Mouse (Mus musculus) adrenal gland, adult 18-20 months (tissue): Measurements from ENCODE around the gene Rapgef3. TPM values are rescaled to one million over a fixed set of nuclear protein-coding genes. Genes with fewer than 3 reads are reported as not detected.
A peak's percentile ranks its signal among the peaks of the same experiment; 100 is the strongest.

Experiments
- DNase-seq, 2 experiments: peaks; one replicate each; pipeline ENCODE4 v3.0.0; 2021 to 2022; ENCODE audit warnings: low spot score in 2 of 2
- long read RNA-seq, 2 experiments: library from polyadenylated mRNA; stranded (forward); transcript quantifications; one replicate each; pipeline ENCODE4 v2.0.0; 2021
- total RNA-seq, 2 experiments: library from RNA; stranded (reverse); gene quantifications; 1 replicate in 1 of 2; 2 replicates in 1 of 2; pipeline ENCODE4 v1.2.3; 2021

The Rapgef3 gene
- total RNA-seq, result 10 to 100 TPM; 13.2 to 25.2 TPM
- long read RNA-seq, experiment 1, full-length matches to known transcripts, result 15 of 27 reads
- long read RNA-seq, experiment 1, partial matches to known transcripts, result 3 of 27 reads
- long read RNA-seq, experiment 1, other reads (novel, unspliced or antisense), result 9 of 27 reads
- long read RNA-seq, experiment 2, full-length matches to known transcripts, result 20 of 27 reads
- long read RNA-seq, experiment 2, partial matches to known transcripts, result 4 of 27 reads
- long read RNA-seq, experiment 2, other reads (novel, unspliced or antisense), result 3 of 27 reads

DNA sequence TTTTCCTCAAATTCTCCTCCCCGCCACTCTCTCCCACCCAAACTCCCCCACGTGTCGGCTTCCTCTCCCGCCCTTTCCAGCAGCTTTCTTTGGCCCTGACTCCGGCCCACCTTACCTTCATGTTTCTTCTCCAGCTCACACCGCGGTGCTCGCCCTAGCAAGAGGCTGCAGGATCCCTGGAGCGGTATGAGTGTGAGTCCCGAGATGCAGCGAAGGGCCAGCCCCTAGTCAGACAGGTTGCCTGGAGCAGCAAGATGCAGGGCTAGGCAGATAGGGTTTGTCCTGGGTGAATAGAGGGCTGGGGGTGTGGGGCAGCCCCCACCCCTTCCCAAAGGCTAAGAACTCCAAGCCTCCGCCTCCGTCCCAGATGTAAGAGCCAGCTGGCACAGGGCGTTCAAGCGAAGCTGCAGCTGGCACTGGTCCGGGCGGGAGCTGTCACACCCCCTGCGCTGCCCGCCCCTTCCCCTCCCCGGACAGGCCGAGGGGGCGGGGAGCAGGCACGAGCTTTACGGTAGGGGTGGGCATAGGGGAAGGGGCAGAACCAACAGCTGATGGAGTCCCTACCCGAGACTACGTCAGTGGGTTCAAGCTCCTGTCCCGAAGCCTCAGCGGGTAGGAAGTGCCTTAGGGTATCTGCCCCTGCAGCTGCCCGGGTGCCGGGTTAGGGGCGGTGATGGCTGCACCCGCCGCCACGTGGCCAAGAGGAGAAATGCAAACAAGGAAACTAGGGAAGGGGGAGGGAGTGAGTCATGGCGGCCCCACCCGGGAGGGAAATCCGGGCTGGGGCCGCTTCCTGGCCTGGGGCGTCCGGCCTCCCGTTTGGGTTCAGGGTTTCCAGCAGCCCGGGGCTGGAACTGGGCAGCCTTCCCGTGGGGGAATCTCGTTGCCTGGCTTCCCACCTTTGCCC is at the start of gene Rapgef3:
Gene Rapgef3, minus strand, starts transcription at position 693 of the 907 bp plus-strand sequence.
- DNase-seq, result peak; percentile 78 to 82

DNA sequence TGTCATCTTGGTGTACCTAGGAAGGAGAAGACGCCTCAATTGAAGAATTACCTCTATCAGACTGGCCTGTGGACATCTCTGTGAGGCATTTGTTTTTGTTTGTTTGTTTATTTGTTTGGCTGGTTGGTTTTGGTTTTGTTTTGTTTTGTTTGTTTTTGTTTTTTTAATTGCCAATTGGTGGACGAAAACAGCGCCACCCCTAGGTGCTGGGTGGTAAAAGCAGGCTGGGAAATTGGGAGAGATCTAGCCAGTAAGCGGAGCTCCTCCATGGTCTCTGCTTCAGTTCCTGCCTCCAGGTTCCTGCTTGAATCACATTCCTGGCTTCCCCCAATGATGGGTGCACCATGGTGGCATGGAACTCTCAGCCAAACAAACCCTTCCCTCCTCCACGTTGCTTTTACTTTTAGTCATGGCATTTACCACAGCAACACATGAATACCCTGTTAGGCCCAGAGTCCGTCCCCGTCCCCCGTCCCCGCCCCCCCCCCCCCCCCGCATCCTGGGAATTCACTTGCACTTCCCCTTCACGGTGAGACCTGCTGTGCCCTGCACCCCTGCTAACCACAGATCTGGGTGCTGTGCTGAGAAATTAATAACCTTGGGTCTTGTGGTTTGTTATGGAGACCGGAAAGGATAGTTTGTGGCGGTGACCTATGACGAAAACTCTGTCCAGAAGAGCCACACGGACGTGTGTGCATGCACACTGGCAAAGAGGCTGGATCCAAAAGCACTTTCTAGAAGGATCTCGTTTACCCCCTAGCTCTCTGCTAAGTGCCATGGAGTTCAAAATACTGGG is 48.6 kb upstream of the Rapgef3 start:
- no peak for DNase-seq

DNA sequence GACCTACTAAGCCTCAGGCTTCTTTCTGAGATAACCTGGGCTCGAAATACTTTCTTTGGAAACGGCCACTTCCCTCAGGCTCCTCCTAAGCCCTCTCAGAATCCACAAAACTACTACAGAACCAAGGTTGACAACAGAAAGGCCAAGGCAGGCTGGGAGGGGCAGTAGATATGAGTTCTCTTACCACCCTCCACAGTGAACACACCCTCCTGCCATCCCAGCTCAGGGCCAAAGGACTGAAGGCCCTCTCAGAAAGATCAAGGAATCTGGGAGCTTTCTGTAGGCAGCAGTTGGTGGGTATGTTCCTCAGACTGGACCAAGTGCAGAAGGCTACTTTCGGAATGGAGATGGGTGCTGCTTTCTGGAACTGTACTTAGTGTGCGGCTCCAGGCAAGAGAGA is 47.5 kb upstream of the Rapgef3 start:
- DNase-seq, result no peak

DNA sequence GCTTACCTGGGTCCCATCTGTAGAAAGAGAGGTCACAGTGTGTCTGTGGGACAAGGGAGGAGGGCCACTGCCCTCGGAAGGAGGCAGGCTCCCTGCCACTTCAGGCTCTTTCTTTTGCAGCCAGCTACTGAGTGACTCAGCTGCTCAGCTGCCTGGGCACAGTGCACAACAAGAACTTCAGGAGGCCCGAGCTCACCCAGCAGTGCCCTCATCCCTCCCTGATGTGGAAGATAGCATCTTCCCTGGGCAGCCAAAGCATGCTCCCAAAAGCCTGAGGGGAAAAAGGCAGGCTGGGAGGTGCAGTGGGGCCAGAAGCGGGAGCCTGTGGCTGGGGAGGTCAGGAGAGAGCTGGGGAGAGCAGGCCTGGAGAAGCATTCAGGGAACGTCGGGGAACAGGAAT is 46.9 kb upstream of the Rapgef3 start:
- no peak for DNase-seq

DNA sequence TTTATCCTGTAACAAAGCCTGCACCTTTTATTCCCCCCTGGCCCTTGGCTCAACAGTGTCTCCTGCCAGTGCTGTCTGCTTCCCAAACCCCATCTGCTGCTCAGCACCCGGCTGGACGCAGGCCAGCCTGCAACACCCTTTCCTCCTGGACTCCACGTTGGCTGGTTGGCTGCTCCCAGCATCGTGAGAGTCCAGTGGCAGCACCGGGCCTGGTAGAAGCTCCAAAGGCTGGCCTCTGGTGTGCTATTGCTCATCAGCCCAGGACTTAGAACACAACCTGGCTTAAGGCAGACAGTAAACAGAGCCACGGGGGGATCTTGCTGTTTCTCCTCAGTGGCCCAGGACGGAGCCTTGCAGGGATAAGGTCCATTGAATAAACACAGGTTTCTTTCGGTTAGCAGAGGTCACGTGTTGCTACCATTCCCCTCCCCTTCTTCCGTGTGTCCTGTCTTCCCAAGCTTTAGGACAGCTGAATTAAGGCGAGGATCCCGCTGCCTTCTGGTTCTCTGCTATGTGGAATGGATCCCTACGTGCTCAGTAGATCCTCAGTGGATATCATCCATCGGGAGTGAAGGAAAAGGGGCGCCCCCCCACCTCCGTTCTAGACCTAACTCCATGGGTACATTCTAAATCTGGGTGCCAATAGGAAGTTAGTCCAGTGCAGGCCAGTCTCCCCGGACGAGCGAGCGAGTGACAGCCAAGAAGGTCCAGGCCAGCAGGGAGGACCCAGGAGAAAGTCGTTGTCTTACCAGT is 45.9 kb upstream of the Rapgef3 start:
- DNase-seq, result peak; percentile 37 to 40

DNA sequence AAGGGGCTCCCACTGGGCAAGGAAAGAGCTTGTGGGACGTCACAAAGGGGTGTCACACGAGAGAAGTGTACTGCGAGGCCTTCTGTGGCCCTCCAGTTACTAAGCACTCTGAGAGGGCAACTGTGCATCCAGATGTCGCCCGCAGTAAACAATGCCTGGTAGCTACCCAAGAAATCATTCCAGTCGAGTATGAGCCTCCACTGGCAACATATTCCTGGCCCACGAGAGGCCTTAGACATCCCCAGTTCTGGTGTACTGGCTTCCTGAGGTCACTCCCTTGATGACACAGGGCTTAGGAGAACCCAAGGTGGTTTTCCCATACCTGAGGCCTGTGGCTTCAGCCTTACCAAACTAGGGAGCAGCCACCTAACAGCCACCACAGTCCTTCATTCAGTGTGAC is 45.1 kb upstream of the Rapgef3 start:
- no peak for DNase-seq

DNA sequence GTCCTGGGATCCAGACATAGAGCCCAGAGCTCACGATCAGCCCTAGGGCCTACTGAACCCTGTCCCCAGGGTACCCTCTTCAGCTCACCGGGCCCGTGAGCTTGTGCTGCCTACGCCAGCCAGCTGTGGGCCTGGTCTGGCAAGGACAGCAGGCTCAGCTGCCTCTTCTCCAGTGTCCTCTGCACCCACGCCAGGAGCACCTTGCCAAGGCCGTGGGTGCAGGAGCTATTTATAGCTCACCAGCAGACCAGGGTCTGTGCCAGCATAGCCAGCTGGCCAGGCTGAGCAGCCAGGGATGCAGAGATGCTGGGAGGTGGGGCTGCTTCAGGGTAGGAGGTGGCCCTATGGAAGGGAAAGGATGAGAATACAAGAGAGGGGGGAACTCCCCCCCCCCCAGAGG is 44.4 kb upstream of the Rapgef3 start:
- peak in 1 of 2 experiments; percentile 56 for DNase-seq

DNA sequence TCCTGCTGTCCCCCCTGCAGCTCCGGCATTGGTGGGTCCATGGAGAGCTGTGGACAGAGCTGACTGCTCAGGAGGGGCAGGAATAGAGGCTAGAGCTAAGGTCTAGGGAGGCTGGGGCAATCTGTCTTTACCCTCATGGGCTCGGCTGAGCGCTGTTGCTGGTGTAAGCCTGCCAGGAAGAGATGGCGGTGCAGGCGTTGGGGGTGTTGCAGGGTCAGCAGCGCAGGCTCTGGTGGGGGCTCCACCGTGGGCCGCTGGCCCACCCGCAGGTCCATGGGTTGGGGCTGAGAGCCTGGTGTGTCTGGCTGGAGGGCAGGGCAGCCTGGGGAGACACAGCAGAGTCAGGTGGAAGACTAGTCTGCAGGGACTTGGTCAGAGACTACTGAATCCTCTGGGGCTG is 43.5 kb upstream of the Rapgef3 start:
- DNase-seq, result peak in 1 of 2 experiments; percentile 16

DNA sequence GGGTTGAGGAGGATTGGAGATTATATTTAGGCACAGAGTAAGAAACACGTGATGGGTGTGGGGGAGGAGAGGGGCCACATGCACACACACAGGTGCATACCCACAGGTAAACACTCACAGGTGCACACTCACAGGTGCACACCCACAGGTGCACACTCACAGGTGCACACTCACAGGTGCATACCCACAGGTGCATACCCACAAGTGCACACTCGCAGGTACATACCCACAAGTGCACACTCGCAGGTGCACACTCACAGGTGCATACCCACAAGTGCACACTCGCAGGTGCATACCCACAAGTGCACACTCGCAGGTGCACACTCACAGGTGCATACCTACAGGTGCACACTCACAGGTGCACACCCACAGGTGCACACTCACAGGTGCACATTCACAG is 42.6 kb upstream of the Rapgef3 start:
- no peak for DNase-seq

DNA sequence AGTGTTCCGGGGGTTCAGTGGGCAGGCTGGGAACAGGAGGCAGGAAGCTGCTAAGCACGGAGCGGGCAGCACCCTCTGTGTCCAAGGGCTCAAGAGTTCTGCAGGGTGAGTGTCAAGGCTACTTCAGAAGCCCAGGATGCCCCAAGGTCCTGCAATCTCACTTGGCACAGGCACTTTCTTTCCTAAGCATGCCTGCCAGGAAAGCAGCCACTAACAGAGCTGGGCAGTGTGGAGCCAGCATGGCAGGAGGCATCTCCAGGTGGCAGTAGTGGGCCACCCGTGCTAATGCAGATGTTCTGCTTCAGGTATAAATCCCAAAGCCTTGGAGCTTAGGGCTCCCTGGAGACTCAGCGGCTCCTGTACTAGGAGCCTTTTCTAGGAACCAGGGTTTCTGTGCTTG is 42.2 kb upstream of the Rapgef3 start:
- DNase-seq, result peak in 1 of 2 experiments; percentile 51

DNA sequence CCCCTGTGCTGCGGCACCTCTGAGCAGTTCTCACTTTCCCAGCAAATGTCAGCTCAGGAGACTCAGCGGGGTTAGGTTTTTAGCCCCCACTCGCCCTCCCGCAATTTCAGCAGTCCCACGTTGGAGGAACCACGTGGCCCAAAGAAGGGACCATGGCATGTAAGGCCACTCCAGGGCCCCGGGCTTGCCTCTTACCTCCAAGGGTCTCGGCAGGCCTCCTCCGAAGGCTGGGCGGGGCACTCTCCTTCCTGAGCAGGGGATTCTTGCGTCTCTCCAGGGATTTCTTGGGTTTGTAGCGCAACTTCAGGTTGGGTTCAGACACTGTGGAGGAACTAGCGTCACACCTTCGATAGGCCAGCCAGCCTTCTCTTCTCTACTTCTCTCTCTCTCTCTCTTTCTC is 41.4 kb upstream of the Rapgef3 start:
- DNase-seq, result peak in 1 of 2 experiments; percentile 12

DNA sequence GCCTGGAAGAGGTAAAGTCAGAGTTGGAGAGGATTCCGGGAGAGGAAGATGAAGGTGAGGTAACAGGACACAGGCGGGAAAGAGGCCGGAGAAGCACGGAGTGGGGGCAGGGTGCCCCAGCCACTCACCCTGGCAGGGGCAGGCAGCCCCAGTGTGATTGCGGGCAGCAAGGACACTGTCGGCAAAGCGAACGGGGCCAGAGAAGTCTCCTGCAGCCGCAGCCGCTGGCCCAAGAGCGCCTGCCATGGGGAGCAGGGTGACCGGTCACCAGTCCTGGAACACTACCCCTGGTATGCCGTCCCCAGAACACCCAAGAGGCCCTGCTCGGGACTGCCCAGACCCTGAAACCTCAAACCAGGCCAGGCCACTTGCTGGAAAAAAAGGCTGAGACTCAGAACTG is 40.8 kb upstream of the Rapgef3 start:
- DNase-seq, result no peak

DNA sequence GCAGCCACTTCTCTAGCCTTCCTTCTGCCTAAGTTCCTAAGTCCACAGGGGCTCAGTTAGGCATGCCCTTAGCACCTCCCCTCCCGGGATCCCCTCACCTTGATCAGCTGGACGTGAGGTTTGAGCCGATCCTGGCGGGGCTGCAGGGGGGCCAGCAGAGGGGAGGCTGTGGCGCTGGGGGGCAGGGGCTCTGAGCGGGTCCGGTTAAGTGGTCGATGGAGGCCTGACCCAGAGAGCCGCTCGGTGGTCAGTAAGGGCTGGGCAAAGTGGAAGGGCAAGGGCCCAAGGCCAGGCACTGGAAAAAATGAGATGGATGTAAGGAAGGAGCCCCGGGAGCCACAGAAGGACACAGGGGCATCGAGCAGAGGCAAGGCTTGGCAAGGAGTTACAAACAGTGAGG is 40.1 kb upstream of the Rapgef3 start:
- DNase-seq, result no peak

DNA sequence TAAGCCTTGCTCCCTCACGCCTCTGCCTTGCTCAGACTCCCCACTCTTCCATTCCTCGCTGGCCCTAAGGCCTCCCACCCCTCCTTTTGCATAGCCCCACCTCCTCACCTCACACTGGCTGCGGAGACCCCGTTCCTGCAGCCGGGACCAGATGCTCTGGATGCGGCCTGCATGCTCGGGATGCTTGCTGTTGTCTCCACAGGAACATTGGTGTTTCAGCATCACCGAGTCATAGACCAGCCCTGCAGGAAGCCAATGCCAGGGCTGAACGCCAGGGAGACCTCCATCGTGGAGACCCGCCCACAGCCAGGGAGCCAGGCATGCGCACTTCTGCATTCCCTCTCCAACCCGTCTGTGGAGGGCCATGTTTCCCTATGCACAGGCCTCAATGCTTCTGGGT is 34.8 kb upstream of the Rapgef3 start:
- no peak for DNase-seq

DNA sequence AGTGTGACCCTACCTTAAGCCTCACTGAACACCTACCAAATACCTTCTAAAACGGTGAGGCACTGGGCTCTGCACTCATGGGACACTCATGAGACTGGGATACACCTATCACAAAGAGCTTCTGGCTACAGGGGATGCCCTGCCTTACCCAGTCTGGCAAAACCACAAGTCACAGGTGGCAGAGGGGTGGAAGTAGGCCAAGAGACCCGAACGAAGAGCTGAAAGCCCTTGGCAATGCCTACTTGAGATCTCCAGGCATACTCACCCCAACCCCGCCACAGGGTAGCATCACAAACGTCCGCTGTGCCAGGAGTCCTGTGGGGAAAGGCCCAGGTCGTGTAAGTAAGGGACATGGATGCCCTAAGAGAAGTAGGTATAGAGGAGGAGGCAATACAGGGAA is 34.0 kb upstream of the Rapgef3 start:
- no peak for DNase-seq

DNA sequence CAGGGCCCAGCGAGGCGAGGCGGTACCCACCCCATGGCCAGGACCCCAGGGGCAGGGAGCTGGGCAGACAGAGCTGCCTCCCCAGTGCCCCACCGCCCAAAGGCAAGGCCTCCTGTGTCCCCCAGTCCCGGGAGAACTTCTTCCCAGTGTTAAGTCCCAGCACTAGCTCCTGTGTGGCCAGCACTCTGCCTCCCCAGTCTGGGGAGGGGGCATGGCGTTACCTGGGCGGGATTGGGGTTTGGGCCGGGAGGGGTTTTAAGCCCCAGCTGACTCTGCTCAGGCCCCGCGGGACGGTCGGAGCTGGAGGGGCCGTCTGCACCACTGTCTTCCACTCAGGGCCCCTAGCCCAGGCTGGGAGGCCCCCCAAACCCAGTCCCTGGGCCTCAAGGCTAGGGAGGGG is 33.1 kb upstream of the Rapgef3 start:
- DNase-seq, result no peak

DNA sequence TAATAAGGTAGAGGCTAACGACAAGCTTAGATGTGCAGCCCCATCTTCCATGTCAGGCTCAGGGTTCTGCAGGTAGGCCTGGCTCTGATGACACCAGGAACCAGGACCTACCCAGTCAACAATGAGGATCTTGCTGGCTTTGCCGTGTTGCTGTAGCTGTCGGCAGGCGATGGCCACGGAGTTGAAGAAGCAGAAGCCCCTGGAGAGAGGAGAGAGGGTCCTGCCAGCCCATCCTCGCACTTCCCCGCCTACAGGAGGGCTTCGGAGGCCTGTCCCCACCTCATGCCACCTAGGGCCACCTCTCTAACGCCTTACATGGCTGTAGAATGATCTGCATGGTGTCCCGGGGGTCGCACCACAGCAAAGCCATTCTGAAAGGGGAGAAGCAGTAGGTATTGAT is 31.7 kb upstream of the Rapgef3 start:
- DNase-seq, result no peak

DNA sequence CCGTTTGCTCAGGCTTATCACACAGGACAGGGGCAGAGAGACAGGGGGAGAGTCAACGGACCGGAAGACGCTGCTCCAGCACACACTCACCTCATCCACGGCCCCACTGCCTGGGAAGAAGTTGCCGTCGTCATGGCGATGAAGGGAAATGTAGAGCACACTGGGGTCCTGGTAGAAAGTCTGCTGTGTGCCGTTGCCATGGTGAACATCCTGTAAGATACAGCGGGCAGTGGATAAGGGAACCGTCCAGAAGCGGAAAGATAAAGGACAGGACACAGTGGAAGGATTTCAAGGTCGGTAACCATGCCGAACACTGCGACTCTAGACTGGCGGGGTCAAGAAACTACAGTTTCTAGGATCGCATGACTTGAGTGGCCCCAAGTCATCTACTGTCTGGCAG is 30.4 kb upstream of the Rapgef3 start:
- no peak for DNase-seq

DNA sequence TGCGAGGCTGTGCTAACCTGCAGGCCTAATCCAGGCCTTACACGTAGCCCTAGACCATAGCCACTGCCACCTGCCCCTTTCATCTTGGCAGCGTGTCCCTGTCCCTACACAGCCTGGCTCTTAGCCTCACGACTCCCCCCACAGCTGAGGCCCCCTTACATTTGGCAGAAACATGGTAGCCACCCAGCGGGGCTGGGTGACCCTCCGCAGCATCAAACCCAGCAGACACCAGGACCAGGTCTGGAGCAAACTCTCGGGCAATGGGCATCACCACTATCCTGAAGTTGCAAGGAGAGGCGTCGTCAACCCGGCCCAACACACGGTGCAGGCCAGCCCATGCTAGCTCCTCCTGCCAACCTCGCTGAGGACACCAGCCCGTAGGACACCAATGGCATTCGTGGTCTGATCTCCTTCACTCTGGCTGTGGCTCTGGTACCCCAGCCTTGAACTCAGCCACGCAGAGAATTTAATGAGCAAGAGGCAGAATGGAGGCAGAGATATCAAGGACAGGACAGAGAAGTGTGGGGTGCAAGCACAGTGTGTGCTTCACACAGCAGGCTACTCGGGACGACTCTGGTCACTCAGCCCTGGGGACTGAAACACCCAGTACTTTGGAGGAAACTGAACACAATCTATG is 29.0 kb upstream of the Rapgef3 start:
- no peak for DNase-seq

DNA sequence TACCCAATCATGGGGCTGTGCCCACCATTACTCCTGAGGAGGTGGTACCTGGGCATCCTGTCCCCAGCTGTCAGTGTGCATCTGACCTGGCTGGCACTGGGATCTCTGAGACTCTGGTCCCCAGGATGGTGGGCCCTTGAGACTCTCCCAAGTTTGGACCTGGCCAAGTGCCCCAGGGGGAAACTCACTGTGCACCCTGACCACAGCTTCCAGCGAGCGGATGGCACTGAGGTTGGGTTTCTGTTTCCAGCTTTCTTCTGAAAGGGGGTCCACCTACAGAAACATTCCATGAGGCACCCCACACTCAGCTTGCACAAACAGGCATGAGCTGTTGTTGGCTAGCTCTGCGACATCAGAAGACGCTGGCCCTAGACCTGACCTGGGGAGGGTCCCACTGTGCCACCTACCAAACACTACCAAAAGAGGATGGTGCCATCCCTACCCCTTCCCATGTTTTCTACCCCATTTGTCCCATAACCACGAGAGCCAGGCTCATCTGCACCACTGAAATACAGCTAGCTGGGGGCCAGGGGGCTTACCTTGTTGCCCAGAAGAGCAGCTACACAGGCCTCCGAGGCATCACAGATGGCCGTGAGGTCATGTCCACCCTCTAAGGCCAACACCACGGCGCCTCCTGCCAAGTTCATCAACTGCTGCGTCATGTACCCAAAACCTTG is 27.9 kb upstream of the Rapgef3 start:
- DNase-seq, result no peak
